Mouse (Mus musculus): ENCODE data around the gene Vegfa. TPM values are rescaled to one million over a fixed set of nuclear protein-coding genes. Genes with fewer than 3 reads are reported as not detected.

Gene Vegfa
- polyA plus RNA-seq, 1 experiment from 2014 or later, result 4.7 TPM

GRCm38 (mm10) chr17:46025207-46025606 is 7.0 kb downstream of the Vegfa start:
- H3K4me3 ChIP-seq (ENCODE audit: low read depth, low read length), result no peak overlapping the region
- H3K27me3 ChIP-seq (ENCODE audit: control insufficient read depth, insufficient read depth, low read depth, low read length), result no peaks in the 10 kb centered on the region
- H3K27ac ChIP-seq (ENCODE audit: low read length), result no peak overlapping the region
- H3K4me1 ChIP-seq (ENCODE audit: control insufficient read depth, insufficient read depth, low read length), result peaks cover 34% of the 10 kb centered on the region
- 96% methylated on average over 15 of the region's 15 CpGs for whole genome bisulfite sequencing
- H3K9me3 ChIP-seq (replicated peaks; ENCODE audit: control insufficient read depth, low read length, poor library complexity, severe bottlenecking), result no peaks in the 10 kb centered on the region
- no peak overlapping the region for H3K9ac ChIP-seq (ENCODE audit: low read depth, low read length)
- no peak for ATAC-seq
- peaks cover 33% of the 10 kb centered on the region for H3K36me3 ChIP-seq (ENCODE audit: control insufficient read depth, insufficient read depth, low read length)
- no peak overlapping the region for H3K4me2 ChIP-seq (ENCODE audit: low read length)

GRCm38 (mm10) chr17:46024192-46024591 is 8.0 kb downstream of the Vegfa start:
- Histone ChIP-seq H3K4me3 (ENCODE audit: low read depth, low read length) (no peak overlapping the region), H3K27me3 (ENCODE audit: control insufficient read depth, insufficient read depth, low read depth, low read length) (no peaks in the 10 kb centered on the region)
- 92% methylated on average over 5 of the region's 5 CpGs for WGBS

GRCm38 (mm10) chr17:46023572-46023971 is 8.6 kb downstream of the Vegfa start:
- Histone ChIP-seq H3K27ac (ENCODE audit: low read length) (no peak overlapping the region), H3K4me1 (ENCODE audit: control insufficient read depth, insufficient read depth, low read length) (peaks cover 22% of the 10 kb centered on the region), H3K4me2 (ENCODE audit: low read length) (no peak overlapping the region), H3K4me3 (ENCODE audit: low read depth, low read length) (no peak overlapping the region), H3K9ac (ENCODE audit: low read depth, low read length) (no peak overlapping the region), H3K36me3 (ENCODE audit: control insufficient read depth, insufficient read depth, low read length) (peaks cover 35% of the 10 kb centered on the region), H3K27me3 (ENCODE audit: control insufficient read depth, insufficient read depth, low read depth, low read length) (no peaks in the 10 kb centered on the region), H3K9me3 (replicated peaks; ENCODE audit: control insufficient read depth, low read length, poor library complexity, severe bottlenecking) (no peaks in the 10 kb centered on the region)
- WGBS, result 94% methylated on average over 8 of the region's 8 CpGs
- no peak for ATAC-seq

More at GRCm38 (mm10) chr17:46024192-46024591, 8.0 kb downstream of the Vegfa start:
- Histone ChIP-seq H3K9me3 (replicated peaks; ENCODE audit: control insufficient read depth, low read length, poor library complexity, severe bottlenecking) (no peaks in the 10 kb centered on the region), H3K4me2 (ENCODE audit: low read length) (no peak overlapping the region), H3K4me1 (ENCODE audit: control insufficient read depth, insufficient read depth, low read length) (peaks cover 28% of the 10 kb centered on the region), H3K36me3 (ENCODE audit: control insufficient read depth, insufficient read depth, low read length) (peaks cover 33% of the 10 kb centered on the region), H3K27ac (ENCODE audit: low read length) (no peak overlapping the region), H3K9ac (ENCODE audit: low read depth, low read length) (no peak overlapping the region)
- ATAC-seq, result no peak

- Histone ChIP-seq H3K4me3 (ENCODE audit: low read depth, low read length) (no peak overlapping the region), H3K36me3 (ENCODE audit: control insufficient read depth, insufficient read depth, low read length) (peaks cover 36% of the 10 kb centered on the region), H3K27me3 (ENCODE audit: control insufficient read depth, insufficient read depth, low read depth, low read length) (no peaks in the 10 kb centered on the region), H3K4me2 (ENCODE audit: low read length) (no peak overlapping the region), H3K27ac (ENCODE audit: low read length) (no peak overlapping the region), H3K9ac (ENCODE audit: low read depth, low read length) (no peak overlapping the region), H3K9me3 (replicated peaks; ENCODE audit: control insufficient read depth, low read length, poor library complexity, severe bottlenecking) (no peaks in the 10 kb centered on the region), H3K4me1 (ENCODE audit: control insufficient read depth, insufficient read depth, low read length) (peaks cover 16% of the 10 kb centered on the region)
- no peak for ATAC-seq
- WGBS, result 91% methylated on average over 6 of the region's 6 CpGs
Observed at GRCm38 (mm10) chr17:46022934-46023333, 9.2 kb downstream of the Vegfa start.

- H3K36me3 ChIP-seq (ENCODE audit: control insufficient read depth, insufficient read depth, low read length), result peaks cover 36% of the 10 kb centered on the region
- no peak overlapping the region for H3K4me2 ChIP-seq (ENCODE audit: low read length)
- no peak overlapping the region for H3K27ac ChIP-seq (ENCODE audit: low read length)
- no peak for ATAC-seq
- peaks cover 12% of the 10 kb centered on the region for H3K4me1 ChIP-seq (ENCODE audit: control insufficient read depth, insufficient read depth, low read length)
- H3K9me3 ChIP-seq (replicated peaks; ENCODE audit: control insufficient read depth, low read length, poor library complexity, severe bottlenecking), result no peaks in the 10 kb centered on the region
- H3K4me3 ChIP-seq (ENCODE audit: low read depth, low read length), result no peak overlapping the region
- H3K9ac ChIP-seq (ENCODE audit: low read depth, low read length), result no peak overlapping the region
- no peaks in the 10 kb centered on the region for H3K27me3 ChIP-seq (ENCODE audit: control insufficient read depth, insufficient read depth, low read depth, low read length)
- 77% methylated on average over 4 of the region's 4 CpGs for WGBS
Observed at GRCm38 (mm10) chr17:46022427-46022826, 9.7 kb downstream of the Vegfa start.

- H3K4me3 ChIP-seq (ENCODE audit: low read depth, low read length), result no peak overlapping the region
- H3K27me3 ChIP-seq (ENCODE audit: control insufficient read depth, insufficient read depth, low read depth, low read length), result no peaks in the 10 kb centered on the region
- no peak for ATAC-seq
- no peak overlapping the region for H3K9ac ChIP-seq (ENCODE audit: low read depth, low read length)
- H3K4me1 ChIP-seq (ENCODE audit: control insufficient read depth, insufficient read depth, low read length), result peaks cover 6% of the 10 kb centered on the region
- no peak overlapping the region for H3K4me2 ChIP-seq (ENCODE audit: low read length)
- WGBS, result 98% methylated on average over 9 of the region's 9 CpGs
- no peaks in the 10 kb centered on the region for H3K9me3 ChIP-seq (replicated peaks; ENCODE audit: control insufficient read depth, low read length, poor library complexity, severe bottlenecking)
- H3K27ac ChIP-seq (ENCODE audit: low read length), result no peak overlapping the region
- H3K36me3 ChIP-seq (ENCODE audit: control insufficient read depth, insufficient read depth, low read length), result peaks cover 36% of the 10 kb centered on the region
Observed at GRCm38 (mm10) chr17:46021760-46022159, 10.4 kb downstream of the Vegfa start.

GRCm38 (mm10) chr17:46021173-46021572 is 11.0 kb downstream of the Vegfa start:
- Histone ChIP-seq H3K27me3 (ENCODE audit: control insufficient read depth, insufficient read depth, low read depth, low read length) (no peaks in the 10 kb centered on the region), H3K4me1 (ENCODE audit: control insufficient read depth, insufficient read depth, low read length) (peaks cover under 1% of the 10 kb centered on the region; the same call in 1 of the 2 replicates), H3K27ac (ENCODE audit: low read length) (no peak overlapping the region), H3K36me3 (ENCODE audit: control insufficient read depth, insufficient read depth, low read length) (peaks cover 36% of the 10 kb centered on the region), H3K9ac (ENCODE audit: low read depth, low read length) (no peak overlapping the region), H3K4me3 (ENCODE audit: low read depth, low read length) (no peak overlapping the region), H3K9me3 (replicated peaks; ENCODE audit: control insufficient read depth, low read length, poor library complexity, severe bottlenecking) (no peaks in the 10 kb centered on the region), H3K4me2 (ENCODE audit: low read length) (no peak overlapping the region)
- WGBS, result 92% methylated on average over 7 of the region's 7 CpGs
- no peak for ATAC-seq

GRCm38 (mm10) chr17:46020579-46020978 is 11.6 kb downstream of the Vegfa start:
- H3K4me1 ChIP-seq (ENCODE audit: control insufficient read depth, insufficient read depth, low read length), result no peaks in the 10 kb centered on the region
- 78% methylated on average over 7 of the region's 7 CpGs for WGBS
- H3K27ac ChIP-seq (ENCODE audit: low read length), result no peak overlapping the region
- no peaks in the 10 kb centered on the region for H3K9me3 ChIP-seq (replicated peaks; ENCODE audit: control insufficient read depth, low read length, poor library complexity, severe bottlenecking)
- no peaks in the 10 kb centered on the region for H3K27me3 ChIP-seq (ENCODE audit: control insufficient read depth, insufficient read depth, low read depth, low read length)
- peaks cover 39% of the 10 kb centered on the region for H3K36me3 ChIP-seq (ENCODE audit: control insufficient read depth, insufficient read depth, low read length)
- ATAC-seq, result no peak
- H3K4me3 ChIP-seq (ENCODE audit: low read depth, low read length), result no peak overlapping the region
- no peak overlapping the region for H3K9ac ChIP-seq (ENCODE audit: low read depth, low read length)
- H3K4me2 ChIP-seq (ENCODE audit: low read length), result no peak overlapping the region

GRCm38 (mm10) chr17:46018736-46019004 is 13.5 kb downstream of the Vegfa start:
- no peak for ATAC-seq

More at GRCm38 (mm10) chr17:46018736-46019004, 13.5 kb downstream of the Vegfa start:
- H3K9me3 ChIP-seq (replicated peaks; ENCODE audit: control insufficient read depth, low read length, poor library complexity, severe bottlenecking), result no peaks in the 10 kb centered on the region
- H3K27me3 ChIP-seq (ENCODE audit: control insufficient read depth, insufficient read depth, low read depth, low read length), result no peaks in the 10 kb centered on the region
- H3K36me3 ChIP-seq (ENCODE audit: control insufficient read depth, insufficient read depth, low read length), result peaks cover 25% of the 10 kb centered on the region; the same call in 1 of the 2 replicates
- no peak overlapping the region for H3K4me3 ChIP-seq (ENCODE audit: low read depth, low read length)
- H3K4me1 ChIP-seq (ENCODE audit: control insufficient read depth, insufficient read depth, low read length), result no peaks in the 10 kb centered on the region
- no peak overlapping the region for H3K9ac ChIP-seq (ENCODE audit: low read depth, low read length)
- H3K27ac ChIP-seq (ENCODE audit: low read length), result no peak overlapping the region
- 89% methylated on average over 10 of the region's 10 CpGs for WGBS
- H3K4me2 ChIP-seq (ENCODE audit: low read length), result no peak overlapping the region
